Mouse (Mus musculus): ENCODE data around the gene Aggf1.

DNA sequence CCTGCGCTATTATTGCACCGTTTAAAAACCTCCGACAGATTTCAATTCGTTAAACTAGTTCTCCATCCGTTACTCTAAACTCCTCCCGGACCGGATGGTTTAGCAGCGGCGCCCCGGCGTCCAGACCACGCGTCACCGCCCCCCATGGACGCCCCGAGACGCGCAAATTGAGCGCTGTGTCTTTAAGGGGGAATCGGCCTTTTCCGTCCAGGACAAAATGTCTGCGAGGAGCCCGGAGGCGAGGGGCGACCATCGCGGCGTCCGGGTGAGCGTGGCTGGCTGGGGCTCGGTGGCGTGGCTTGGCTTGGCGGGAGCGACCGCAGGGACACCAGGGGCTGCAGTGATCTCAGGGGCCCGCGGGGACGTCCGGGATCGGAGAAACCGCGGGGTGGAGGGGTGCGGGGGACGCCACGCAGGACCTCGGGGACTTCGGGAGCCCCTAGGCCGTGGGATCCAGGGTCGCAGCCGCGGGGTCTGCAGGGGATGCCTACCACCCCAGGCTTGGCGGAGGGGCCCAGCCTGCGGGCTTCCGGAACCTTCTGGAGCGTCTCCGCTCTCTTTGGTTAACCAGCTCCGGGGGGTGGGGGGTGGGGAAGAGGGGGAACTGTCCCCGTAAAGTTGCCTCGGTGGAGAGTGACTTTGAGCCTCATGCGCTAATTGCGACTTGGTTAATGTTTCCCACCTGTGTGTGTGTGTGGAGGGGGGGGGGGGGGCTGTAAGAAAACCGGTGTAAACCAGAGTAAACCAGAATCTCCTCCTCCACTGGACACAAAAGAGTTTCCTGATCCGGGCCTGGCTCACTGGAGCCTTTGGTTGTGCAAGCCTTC lies 49.9 kb downstream of the Aggf1 start:
- TF ChIP-seq MAX (IDR thresholded peaks at IDR 0.05; ENCODE audit: low read depth) (no peak), E2F4 (IDR thresholded peaks at IDR 0.05; ENCODE audit: insufficient read depth) (no peak), POLR2A (IDR thresholded peaks at IDR 0.05; ENCODE audit: insufficient read length, low read depth) (peak; percentile 42), TCF12 (IDR thresholded peaks at IDR 0.05; ENCODE audit: insufficient read depth, poor library complexity, severe bottlenecking) (no peak), USF1 (IDR thresholded peaks at IDR 0.05; ENCODE audit: low read depth) (no peak), CEBPB (IDR thresholded peaks at IDR 0.05; ENCODE audit: insufficient read depth, poor library complexity, severe bottlenecking) (peak; percentile 47; the same call in 1 of the 2 replicates), MYOG (IDR thresholded peaks at IDR 0.05; ENCODE audit: control insufficient read depth in 1 of 3, insufficient read depth in 1 of 3, insufficient read length in 2 of 3, low read depth in 2 of 3) (peak in 1 of 3 experiments; percentile 22), SRF (IDR thresholded peaks at IDR 0.05; ENCODE audit: control insufficient read depth, insufficient read length, low read depth) (no peak), MYOD1 (IDR thresholded peaks at IDR 0.05; ENCODE audit: control insufficient read depth in 1 of 3, insufficient read length in 2 of 3, low read depth in 2 of 3) (peak in 1 of 3 experiments; percentile 11), POLR2AphosphoS2 (IDR thresholded peaks at IDR 0.05; ENCODE audit: insufficient read length, low read depth) (no peak), REST (IDR thresholded peaks at IDR 0.05; ENCODE audit: insufficient read depth, insufficient read length) (no peak)

Measured in myocyte (in vitro differentiated cells).